ENCODE assay signal across 8 mouse cellular contexts in the genomic region with DNA sequence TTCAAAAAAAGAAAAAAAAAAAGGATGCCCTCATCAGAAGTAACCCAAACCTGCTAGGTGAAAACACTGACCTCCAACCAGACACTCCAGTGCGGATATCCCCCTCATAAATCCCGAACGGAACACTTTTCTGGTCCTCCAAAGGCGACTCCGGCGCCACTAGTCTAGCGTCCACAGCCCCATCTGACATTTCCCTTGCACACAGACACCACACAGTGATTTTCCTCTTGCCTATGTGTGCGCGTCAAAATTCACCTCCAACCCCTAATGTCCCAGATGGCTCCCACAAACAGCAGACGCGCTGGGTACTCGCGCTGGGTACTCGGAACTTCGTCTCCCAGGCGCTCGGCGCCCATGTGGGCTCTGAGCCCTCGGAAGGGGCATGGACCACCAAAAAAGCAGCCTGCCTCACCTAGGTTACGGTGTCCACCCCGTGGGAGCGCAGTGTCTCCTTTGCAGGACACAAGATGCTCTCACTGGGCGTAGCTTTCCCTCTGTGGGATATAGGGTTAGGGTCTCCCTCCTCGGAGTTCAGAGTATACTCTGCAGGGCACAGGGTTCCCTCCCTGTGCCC. TPM values are rescaled to one million over a fixed set of nuclear protein-coding genes. Genes with fewer than 3 reads are reported as not detected.
A peak's percentile ranks its signal among the peaks of the same experiment; 100 is the strongest.
DNase-seq lines count a peak whose midpoint lies in the region; ATAC-seq and TF ChIP-seq lines count a peak whose summit lies in the region.

No protein-coding gene starts in this region.

- intact Hi-C loops in left cerebral cortex, postnatal 10 days (cut with DNase I): loop anchor here (5.0 kb wide), 1 partner anchor 91 kb away; no protein-coding TSS in a partner anchor

- in situ Hi-C loops in ES-E14 (cut with MboI; ENCODE audit: low sequenced_read_pairs in 2 of 2, unreplicated experiment in 2 of 2): no loop called here

- no peaks in the 10 kb centered on the region for H3K27me3 ChIP-seq in cerebellum, adult 2 months (ENCODE audit: control insufficient read depth, insufficient read depth, low read length)
- H3K27me3 ChIP-seq in hindbrain, embryonic 10.5 days (ENCODE audit: insufficient read depth, poor library complexity, severe bottlenecking): peaks cover 28% of the 10 kb centered on the region
- H3K27me3 ChIP-seq in liver, embryonic 13.5 days: peaks cover 45% of the 10 kb centered on the region

- H3K27ac ChIP-seq in cerebellum, adult 2 months (ENCODE audit: insufficient read depth, low read length): peak overlapping the region; percentile 5
- no peak overlapping the region for H3K27ac ChIP-seq in ES-E14 (ENCODE audit: insufficient read depth, low read depth, low read length, poor library complexity, severe bottlenecking)
- H3K27ac ChIP-seq in hindbrain, embryonic 10.5 days: peak overlapping the region; percentile 89; the same call in 1 of the 2 replicates
- no peak overlapping the region for H3K27ac ChIP-seq in liver, embryonic 13.5 days

- H3K4me2 ChIP-seq in liver, embryonic 13.5 days: peak overlapping the region; percentile 88

- no peak for TF ChIP-seq CTCF in cerebellum, adult 2 months (IDR thresholded peaks at IDR 0.05; ENCODE audit: borderline replicate concordance, insufficient read depth, low read depth, low read length)

- 1% methylated on average over 24 of the region's 24 CpGs for WGBS in cerebellum, adult 2 months
- 4% methylated on average over 24 of the region's 24 CpGs for WGBS in hindbrain, embryonic 10.5 days
- WGBS in liver, embryonic 13.5 days (ENCODE audit: insufficient replicate concordance): 13% methylated on average over 24 of the region's 24 CpGs

- no peaks in the 10 kb centered on the region for H3K9me3 ChIP-seq in ES-E14 (ENCODE audit: control insufficient read depth, insufficient read depth, low read depth, low read length)
- no peaks in the 10 kb centered on the region for H3K9me3 ChIP-seq in hindbrain, embryonic 10.5 days
- H3K9me3 ChIP-seq in liver, embryonic 13.5 days (replicated peaks): no peaks in the 10 kb centered on the region

- H3K9ac ChIP-seq in ES-E14 (ENCODE audit: insufficient read depth, low read depth, low read length, poor library complexity, severe bottlenecking): peak overlapping the region; percentile 77; the same call in 1 of the 2 replicates
- H3K9ac ChIP-seq in liver, embryonic 13.5 days: 0 out of 2 replicates have a peak overlapping the region, but pooled peaks have one; percentile 69

- ATAC-seq in liver, embryonic 13.5 days (ENCODE audit: low read depth): no peak

- H3K4me1 ChIP-seq in cerebellum, adult 2 months (ENCODE audit: control insufficient read depth, insufficient read depth, low read length): peaks cover 22% of the 10 kb centered on the region
- H3K4me1 ChIP-seq in ES-E14 (ENCODE audit: control insufficient read depth in 2 of 2, insufficient read depth in 2 of 2, low read length in 2 of 2, poor library complexity in 1 of 2): no peaks in the 10 kb centered on the region
- H3K4me1 ChIP-seq in hindbrain, embryonic 10.5 days (replicated peaks): peaks cover 26% of the 10 kb centered on the region
- peaks cover 23% of the 10 kb centered on the region for H3K4me1 ChIP-seq in liver, embryonic 13.5 days (replicated peaks)

- H3K4me3 ChIP-seq in cerebellum, adult 2 months (replicated peaks; ENCODE audit: insufficient read depth, low read depth, low read length): peak overlapping the region; percentile 77
- H3K4me3 ChIP-seq in ES-E14 (ENCODE audit: insufficient read depth in 1 of 2, low read depth in 1 of 2, low read length in 2 of 2, poor library complexity in 1 of 2, severe bottlenecking in 1 of 2): peak overlapping the region; percentile 75 to 88
- peak overlapping the region; percentile 80 for H3K4me3 ChIP-seq in hindbrain, embryonic 10.5 days
- H3K4me3 ChIP-seq in liver, embryonic 13.5 days (replicated peaks): peak overlapping the region; percentile 68

- peak; percentile 60 to 63 for DNase-seq in cerebellum, adult 2 months
- no peak for DNase-seq in cerebellum, postnatal 4 days (ENCODE audit: low spot score in 2 of 2)
- DNase-seq in ES-E14 (ENCODE audit: low read depth, low spot score): no peak
- peak; percentile 31 for DNase-seq in hindbrain, embryonic 10.5 days (ENCODE audit: low spot score)
- DNase-seq in liver, embryonic 13.5 days: no peak
- no peak for DNase-seq in ovary, postnatal 36 days (ENCODE audit: low spot score)
- no peak for DNase-seq in adrenal gland, adult 18-20 months (ENCODE audit: low spot score in 2 of 2)
- DNase-seq in left cerebral cortex, postnatal 10 days (ENCODE audit: extremely low spot score in 1 of 2, low spot score in 2 of 2): no peak

- TF ChIP-seq POLR2A in cerebellum, adult 2 months (IDR thresholded peaks at IDR 0.05; ENCODE audit: borderline replicate concordance, insufficient read depth, low read length): no peak

- H3K36me3 ChIP-seq in ES-E14 (ENCODE audit: control insufficient read depth, insufficient read depth, low read length, poor library complexity, severe bottlenecking): peaks cover 2% of the 10 kb centered on the region; the same call in 1 of the 2 replicates
- no peaks in the 10 kb centered on the region for H3K36me3 ChIP-seq in hindbrain, embryonic 10.5 days
- no peaks in the 10 kb centered on the region for H3K36me3 ChIP-seq in liver, embryonic 13.5 days

TF ChIP-seq in ES-E14, 5 proteins besides CTCF, POLR2A, EP300 and RAD21:
- TF ChIP-seq HCFC1 (IDR thresholded peaks at IDR 0.05; ENCODE audit: borderline replicate concordance, insufficient read depth, low read length): no peak
- no peak for TF ChIP-seq ZNF384 (IDR thresholded peaks at IDR 0.05; ENCODE audit: low read depth, low read length)
- TF ChIP-seq CHD2 (IDR thresholded peaks at IDR 0.05; ENCODE audit: low read depth, low read length): no peak
- no peak for TF ChIP-seq ZC3H11A (IDR thresholded peaks at IDR 0.05; ENCODE audit: borderline replicate concordance, low read depth, low read length)
- no peak for TF ChIP-seq MAFK (IDR thresholded peaks at IDR 0.05; ENCODE audit: insufficient read depth, low read depth, low read length)

RNA-seq across cellular contexts. Expression of a gene that starts 1.3 kb away (rescaled TPM):
- polyA plus RNA-seq in cerebellum, adult 2 months (2012; rRNA removed): 154 and 173 TPM in 2 replicates
- total RNA-seq in ES-E14 (2012; rRNA removed): 6.3 and 9.5 TPM in 2 replicates
- 5.7 and 7.8 TPM in 2 replicates for polyA plus RNA-seq in hindbrain, embryonic 10.5 days (2016; fragmentation: Nextera tagmentation; extraction: Ambion mirVana)
- polyA plus RNA-seq in liver, embryonic 13.5 days (2015; fragmentation: Nextera tagmentation; extraction: Ambion mirVana): 1.0 and 1.5 TPM in 2 replicates
- 100 to 1,000 TPM in 1 of 2 experiments, 10 to 100 TPM in 1; 31.3 to 113 TPM for total RNA-seq in adrenal gland, adult 18-20 months (2021)
- 100 to 1,000 TPM in 1 of 2 experiments, 10 to 100 TPM in 1; 99.5 to 107 TPM for total RNA-seq in left cerebral cortex, postnatal 10 days (2021)

Comparison
In these comparisons a context has a peak if more than half of its experiments do, and no peak if none do; other contexts are left out.
1. DNase-seq: peak in cerebellum, adult 2 months (2 of 2) and hindbrain, embryonic 10.5 days (single experiment); none in cerebellum, postnatal 4 days (0 of 2), ES-E14 (single experiment), liver, embryonic 13.5 days (single experiment), ovary, postnatal 36 days (single experiment), adrenal gland, adult 18-20 months (0 of 2) and left cerebral cortex, postnatal 10 days (0 of 2).
2. H3K27ac ChIP-seq: peak in cerebellum, adult 2 months (single experiment) and hindbrain, embryonic 10.5 days (single experiment); none in ES-E14 (single experiment) and liver, embryonic 13.5 days (single experiment).
3. Peak in every context shown above with its lines, with median percentiles within 50 percentile points of each other: H3K4me3 ChIP-seq.